Mouse (Mus musculus): Measurements from ENCODE around the gene Clec18a.

GRCm38 (mm10) chr8:111033482-111034215 lies 58.6 kb downstream of the Clec18a start:
- TF ChIP-seq EP300 (IDR thresholded peaks at IDR 0.05; ENCODE audit: low read depth) (no peak), CTCF (IDR thresholded peaks at IDR 0.05; ENCODE audit: low read depth) (no peak)

Measured in heart, postnatal 0 days (tissue).